Mouse (Mus musculus) natural killer cell, adult 2 months (primary cell): ENCODE results near the gene Arhgef33.

Experiments
- DNase-seq, 2 experiments: peaks; one replicate each; pipeline ENCODE4 v3.0.0; 2022; ENCODE audit warnings: low spot score in 2 of 2

The Arhgef33 gene

DNA sequence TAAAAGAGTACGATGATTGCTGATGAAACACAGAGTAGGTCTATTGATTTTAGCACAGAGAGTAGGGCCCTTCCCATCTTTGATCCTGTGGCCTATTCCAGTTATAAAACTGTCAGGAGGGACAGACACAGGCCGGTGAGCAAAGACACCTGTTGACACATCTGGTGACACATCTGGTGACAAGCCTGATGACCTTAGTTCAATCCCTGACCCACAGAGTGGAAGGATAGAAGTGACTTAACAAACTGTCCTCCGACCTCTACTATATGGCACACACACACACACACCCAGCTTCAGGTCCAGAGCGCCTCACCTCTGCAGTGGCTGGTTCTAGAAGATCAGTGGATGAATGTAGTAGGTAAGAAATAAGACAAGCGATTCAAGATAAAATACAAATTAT, 139.3 kb downstream of the Arhgef33 start:
- DNase-seq = no peak
